Mouse (Mus musculus) heart, adult 18-20 months (tissue): ENCODE results near the gene Fancc. TPM values are rescaled to one million over a fixed set of nuclear protein-coding genes. Genes with fewer than 3 reads are reported as not detected.

ENCODE experiments used
- DNase-seq, 2 experiments: peaks; one replicate each; pipeline ENCODE4 v3.0.0; 2021 to 2022; ENCODE audit warnings: mixed read lengths in 1 of 2
- total RNA-seq, 2 experiments: library from RNA; stranded (reverse); gene quantifications; 2 replicates each; pipeline ENCODE4 v1.2.3; 2021

Fancc gene
- total RNA-seq, 2 experiments from 2014 or later: 3.8 to 5.0 TPM

GRCm38 (mm10) chr13:63290126-63290525, 207.0 kb downstream of the Fancc start:
- no peak for DNase-seq

DNA sequence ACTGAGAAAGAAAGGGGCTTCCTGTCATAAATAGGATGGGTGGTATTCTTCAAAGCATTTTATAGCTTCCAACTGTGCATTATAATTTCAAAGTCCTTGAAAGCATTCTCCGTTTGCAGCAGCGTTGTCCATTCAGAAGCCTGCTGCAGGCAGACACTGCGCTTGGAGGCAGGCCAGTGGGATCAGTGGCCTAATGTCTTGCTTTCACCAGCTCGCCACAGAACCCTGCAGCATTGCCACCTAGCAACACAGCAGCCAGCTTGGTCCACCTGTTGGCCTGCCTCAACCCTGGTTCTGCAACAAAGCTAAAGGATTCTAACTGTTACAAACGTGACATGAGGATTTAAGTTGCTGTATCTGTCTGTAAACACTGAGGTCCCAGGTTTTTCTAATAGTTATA, 207.4 kb downstream of the Fancc start:
- DNase-seq: no peak

GRCm38 (mm10) chr13:63289152-63289551, 207.9 kb downstream of the Fancc start:
- no peak for DNase-seq

- no peak for DNase-seq
Measured at GRCm38 (mm10) chr13:63286483-63287102, 210.5 kb downstream of the Fancc start.

GRCm38 (mm10) chr13:63284748-63285147, 212.3 kb downstream of the Fancc start:
- no peak for DNase-seq

DNA sequence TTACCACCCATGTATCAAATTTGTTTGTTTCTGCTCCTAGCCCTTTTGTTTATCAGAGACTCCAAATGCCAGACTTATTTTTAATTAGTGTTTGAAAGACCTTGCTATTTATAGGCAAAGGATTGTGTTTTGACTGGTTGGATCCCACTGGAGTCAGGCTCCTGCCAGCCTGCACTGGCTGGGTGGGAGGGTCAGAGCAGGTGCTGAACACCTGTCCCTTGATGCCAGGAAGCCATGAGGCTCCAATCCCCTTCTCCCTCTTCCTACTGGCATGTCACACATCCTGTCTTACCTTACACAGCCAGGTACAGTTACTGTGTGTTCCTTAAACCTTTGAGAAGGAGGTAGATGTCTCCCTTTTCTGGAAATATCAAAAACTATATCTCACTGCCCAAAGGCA, 213.8 kb downstream of the Fancc start:
- DNase-seq: no peak

- DNase-seq: no peak
Measured at GRCm38 (mm10) chr13:63281206-63281605, 215.9 kb downstream of the Fancc start.

GRCm38 (mm10) chr13:63280344-63280743, 216.7 kb downstream of the Fancc start:
- peak in 1 of 2 experiments; percentile 34 for DNase-seq

- DNase-seq: no peak
Measured at GRCm38 (mm10) chr13:63279807-63280206, 217.3 kb downstream of the Fancc start.

GRCm38 (mm10) chr13:63278796-63279475, 218.1 kb downstream of the Fancc start:
- DNase-seq: peak; percentile 71 to 82

DNA sequence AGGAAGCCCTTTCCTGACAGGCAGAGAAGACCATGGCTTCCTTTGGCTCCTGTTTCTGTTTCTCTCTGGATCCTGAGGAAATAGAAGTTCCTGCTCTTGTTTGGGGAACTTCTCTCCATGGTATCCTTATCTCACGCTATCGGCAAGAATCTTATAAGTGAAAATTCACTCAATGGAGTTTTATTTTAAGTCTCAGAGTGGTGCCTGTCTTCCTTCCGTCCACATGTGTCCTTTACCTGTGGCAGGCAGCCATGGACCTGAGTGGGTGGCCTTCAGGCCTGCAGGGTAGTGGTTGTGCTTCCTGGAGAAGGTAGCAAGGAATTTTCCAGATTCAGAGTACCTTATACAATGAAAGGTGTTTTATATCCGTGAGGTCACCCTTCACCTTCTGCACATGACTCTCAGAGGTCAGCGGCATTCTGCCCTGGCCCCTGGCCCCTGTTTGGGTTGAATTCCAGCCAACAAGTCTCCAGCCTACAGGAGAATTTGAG, 218.9 kb downstream of the Fancc start:
- DNase-seq: peak; percentile 69 to 72

GRCm38 (mm10) chr13:63277316-63277715, 219.8 kb downstream of the Fancc start:
- DNase-seq: no peak

DNA sequence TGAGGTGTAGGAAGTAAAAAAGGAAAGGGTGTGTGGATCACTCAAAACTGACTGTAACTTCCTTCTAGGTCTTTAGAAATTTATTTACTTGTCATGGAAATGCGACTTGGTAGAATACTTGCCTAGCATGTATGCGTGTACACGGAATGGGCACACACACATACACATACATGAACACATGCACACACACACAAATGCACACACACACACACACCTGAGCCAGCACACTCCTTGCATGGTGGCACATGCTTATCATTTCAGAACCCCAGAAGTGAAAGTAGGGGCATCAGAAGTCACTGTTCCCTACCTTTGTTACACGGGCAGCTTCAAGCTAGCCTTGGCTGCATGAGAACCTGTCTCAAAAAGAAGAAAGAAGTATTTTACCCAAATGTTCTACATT, 220.7 kb downstream of the Fancc start:
- no peak for DNase-seq

DNA sequence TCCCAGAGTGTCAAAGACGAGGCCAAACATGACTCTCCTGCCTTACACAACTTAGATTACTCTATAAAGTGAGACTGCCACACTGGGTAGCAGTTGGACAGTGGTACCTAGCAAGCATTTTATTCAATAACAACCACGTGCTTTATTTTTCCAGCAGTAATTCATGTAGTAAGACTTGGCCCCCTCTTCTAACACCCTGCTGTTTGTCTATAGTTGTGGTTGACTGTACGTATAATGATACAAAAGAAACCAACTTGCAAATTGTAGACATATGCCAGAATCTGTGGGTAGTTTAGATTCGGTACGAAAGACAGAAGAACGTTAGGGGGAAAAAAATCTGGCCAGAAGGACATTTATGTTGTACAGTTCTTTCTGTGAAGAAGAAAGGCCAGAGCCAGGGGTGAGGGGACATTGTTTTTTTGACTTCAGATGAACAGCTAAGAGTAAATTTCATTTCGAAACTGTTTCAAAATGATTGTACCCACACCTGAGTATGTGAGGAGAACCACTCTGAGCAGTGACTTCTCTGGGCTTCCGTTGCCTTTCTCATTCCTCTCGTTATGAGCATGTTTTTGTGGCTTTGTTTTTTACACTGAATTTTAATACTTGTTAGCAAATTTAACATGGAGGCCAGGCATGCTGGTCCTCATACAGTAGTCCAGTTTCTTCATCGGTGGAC, 222.5 kb downstream of the Fancc start:
- DNase-seq: no peak

- peak in 1 of 2 experiments; percentile 47 for DNase-seq
Measured at GRCm38 (mm10) chr13:63273859-63274258, 223.2 kb downstream of the Fancc start.

DNA sequence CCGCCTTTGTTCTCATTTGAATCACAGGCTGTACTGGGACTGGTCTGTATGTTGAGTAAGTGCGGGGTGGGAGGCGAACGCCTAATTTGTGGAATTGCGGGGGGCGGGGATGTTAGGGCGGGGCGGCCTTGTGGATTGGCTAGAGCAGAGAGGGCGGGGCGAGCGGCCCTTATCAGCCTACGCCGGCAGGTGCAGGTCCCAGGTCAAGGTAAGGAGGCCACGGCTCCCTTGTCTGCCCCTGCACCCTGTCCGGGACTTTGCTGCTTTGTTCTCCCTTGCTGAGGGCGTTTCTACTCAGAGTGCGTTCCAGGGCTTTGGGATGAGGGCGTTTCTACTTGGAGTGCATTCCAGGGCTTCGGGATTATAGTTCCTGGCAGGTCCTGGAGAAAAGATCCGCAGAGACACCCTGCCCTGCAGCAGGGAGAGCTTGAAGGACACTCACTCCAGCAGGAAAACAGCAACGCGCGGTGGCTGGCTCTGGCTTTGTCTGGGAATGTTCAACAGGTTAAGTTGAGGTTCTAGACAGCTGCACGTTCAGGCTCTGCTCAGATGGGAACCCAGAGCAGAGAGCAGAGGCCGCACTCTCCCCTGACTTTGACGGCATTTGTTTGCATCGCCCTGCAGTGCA, 224.4 kb downstream of the Fancc start:
- peak; percentile 81 to 82 for DNase-seq

DNA sequence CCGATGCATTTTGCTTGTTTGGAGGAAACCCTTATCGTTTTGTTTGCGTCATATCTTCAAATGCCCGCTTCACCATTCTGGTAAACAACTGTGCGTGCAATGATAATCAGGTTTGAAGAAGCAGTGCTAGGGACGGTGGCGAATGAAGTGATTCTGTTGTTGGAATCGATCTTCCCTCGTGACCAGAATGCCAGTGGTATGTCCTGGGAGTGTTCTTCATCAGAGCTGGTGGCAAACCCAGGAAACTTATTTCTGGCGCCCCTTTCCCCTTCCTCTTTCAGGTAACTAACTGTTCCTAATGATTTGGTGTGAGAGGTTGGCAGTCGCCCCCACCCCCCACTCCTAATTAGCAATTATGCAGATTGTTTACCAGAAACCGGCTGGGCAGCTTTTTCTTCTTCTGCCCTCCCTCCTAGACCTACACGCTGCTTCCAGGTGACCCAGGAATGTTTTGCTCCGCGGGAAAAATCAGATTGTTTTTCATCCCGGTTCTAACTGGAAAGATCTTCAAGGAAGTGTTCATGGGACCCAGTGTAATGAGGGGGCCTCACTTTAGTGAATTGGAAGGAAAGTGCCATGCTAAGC, 225.0 kb downstream of the Fancc start:
- no peak for DNase-seq

DNA sequence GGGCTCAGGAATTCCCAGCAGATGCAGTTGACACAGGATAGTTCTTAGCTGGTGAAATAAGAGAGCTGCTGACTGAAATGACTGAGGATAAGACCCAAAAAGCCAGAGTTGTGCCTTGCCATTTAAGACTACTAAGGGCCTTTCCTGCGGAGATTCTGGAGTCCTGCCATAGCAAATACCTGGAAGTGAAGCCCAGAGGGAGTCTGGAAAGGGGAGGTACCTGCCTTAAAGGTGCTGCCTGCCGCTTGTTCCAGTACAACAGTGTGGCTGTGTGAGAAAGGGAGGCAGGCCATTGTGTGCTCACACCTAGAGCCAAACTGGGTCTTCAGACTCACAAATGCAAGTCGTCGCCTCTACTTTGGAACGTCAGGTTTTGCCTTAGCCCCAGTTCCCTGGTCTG, 226.9 kb downstream of the Fancc start:
- DNase-seq: no peak

DNA sequence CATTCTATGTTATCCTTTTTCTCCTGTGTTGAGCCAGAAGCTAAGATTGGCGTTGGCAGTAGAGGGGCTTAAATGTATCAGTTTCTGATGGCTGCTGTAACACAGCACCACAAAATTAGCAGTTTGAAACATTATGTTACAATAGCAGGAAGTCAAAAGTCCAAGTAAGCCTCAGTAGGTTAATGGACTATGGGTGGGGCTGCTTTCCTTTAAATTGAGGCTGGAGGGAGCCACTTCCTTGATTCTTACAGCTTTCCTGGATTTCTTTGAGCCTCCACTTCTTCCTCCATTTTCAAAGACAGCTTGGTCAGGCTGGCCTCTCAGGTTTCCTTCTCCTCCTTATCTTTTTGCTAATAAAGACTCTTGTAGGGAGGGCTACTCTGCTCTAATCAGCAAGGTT, 228.3 kb downstream of the Fancc start:
- no peak for DNase-seq

GRCm38 (mm10) chr13:63268371-63268770, 228.7 kb downstream of the Fancc start:
- DNase-seq: no peak

- peak in 1 of 2 experiments; percentile 69 for DNase-seq
Measured at GRCm38 (mm10) chr13:63262168-63262957, 234.7 kb downstream of the Fancc start.

DNA sequence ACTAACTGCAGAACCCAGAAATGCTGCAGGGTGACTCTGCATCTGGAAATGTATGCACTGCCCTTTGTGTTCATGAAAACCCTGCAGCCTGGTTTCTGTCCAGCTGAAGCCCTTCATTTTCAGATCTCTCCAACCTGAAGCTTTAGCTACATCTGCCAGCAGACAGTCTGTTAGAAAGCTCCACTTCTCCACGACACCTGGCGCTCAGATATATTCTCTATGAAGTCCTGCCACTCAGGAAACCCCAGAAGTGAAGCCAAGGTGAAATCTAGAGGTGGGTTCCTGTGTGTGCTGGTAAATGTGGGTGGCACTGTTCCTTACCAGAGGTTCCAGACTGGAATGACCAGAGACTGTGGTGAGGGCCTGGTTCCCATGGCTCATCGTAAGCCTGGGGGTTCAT, 235.4 kb downstream of the Fancc start:
- DNase-seq: no peak
